Mouse (Mus musculus): ENCODE results near the gene Smim14.

DNA sequence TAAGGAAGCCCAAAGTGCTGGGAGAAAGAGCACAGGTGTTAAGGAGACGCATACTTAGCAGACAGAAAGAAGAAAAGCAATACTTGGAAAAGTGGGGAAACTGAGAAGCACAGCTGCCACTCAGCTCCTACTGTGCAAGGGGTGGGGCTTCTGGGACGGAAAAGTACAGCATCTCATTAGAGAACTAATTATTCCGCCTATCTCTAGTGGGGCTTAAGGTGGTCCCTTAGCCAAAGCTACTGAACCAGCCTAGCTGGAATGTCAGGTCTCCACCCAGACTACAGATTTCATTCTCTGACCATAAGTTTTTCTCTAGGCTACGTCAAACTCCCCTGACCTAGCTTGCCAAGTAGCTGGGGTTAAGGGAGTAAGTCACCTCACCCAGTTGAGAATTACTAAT lies 2.5 kb downstream of the Smim14 start:
- TF ChIP-seq CTCF (IDR thresholded peaks at IDR 0.05; ENCODE audit: low read depth, low read length) (no peak), TAL1 (conservative IDR thresholded peaks at IDR 0.05; ENCODE audit: low read depth, low read length) (no peak), GATA1 (IDR thresholded peaks at IDR 0.05; ENCODE audit: borderline replicate concordance, low read length) (no peak), POLR2AphosphoS5 (IDR thresholded peaks at IDR 0.05; ENCODE audit: insufficient replicate concordance, low read depth, low read length) (no peak)
